Mouse (Mus musculus): ENCODE data around the gene Plekhn1. TPM values are rescaled to one million over a fixed set of nuclear protein-coding genes. Genes with fewer than 3 reads are reported as not detected.

Plekhn1 gene
- polyA plus RNA-seq, 1 experiment = 20.5 TPM

GRCm38 (mm10) chr4:156188162-156188810, 46.4 kb downstream of the Plekhn1 start:
- no peaks in the 10 kb centered on the region; the same call in 1 of the 2 replicates for H3K4me1 ChIP-seq (ENCODE audit: control insufficient read depth, insufficient read depth, low read length)
- no peak overlapping the region for H3K4me3 ChIP-seq (ENCODE audit: insufficient read depth, low read length)
- TF ChIP-seq CTCF (IDR thresholded peaks at IDR 0.05; ENCODE audit: borderline replicate concordance, insufficient read depth, low read length) = no peak
- H3K27ac ChIP-seq (ENCODE audit: insufficient read depth, low read length) = no peak overlapping the region

DNA sequence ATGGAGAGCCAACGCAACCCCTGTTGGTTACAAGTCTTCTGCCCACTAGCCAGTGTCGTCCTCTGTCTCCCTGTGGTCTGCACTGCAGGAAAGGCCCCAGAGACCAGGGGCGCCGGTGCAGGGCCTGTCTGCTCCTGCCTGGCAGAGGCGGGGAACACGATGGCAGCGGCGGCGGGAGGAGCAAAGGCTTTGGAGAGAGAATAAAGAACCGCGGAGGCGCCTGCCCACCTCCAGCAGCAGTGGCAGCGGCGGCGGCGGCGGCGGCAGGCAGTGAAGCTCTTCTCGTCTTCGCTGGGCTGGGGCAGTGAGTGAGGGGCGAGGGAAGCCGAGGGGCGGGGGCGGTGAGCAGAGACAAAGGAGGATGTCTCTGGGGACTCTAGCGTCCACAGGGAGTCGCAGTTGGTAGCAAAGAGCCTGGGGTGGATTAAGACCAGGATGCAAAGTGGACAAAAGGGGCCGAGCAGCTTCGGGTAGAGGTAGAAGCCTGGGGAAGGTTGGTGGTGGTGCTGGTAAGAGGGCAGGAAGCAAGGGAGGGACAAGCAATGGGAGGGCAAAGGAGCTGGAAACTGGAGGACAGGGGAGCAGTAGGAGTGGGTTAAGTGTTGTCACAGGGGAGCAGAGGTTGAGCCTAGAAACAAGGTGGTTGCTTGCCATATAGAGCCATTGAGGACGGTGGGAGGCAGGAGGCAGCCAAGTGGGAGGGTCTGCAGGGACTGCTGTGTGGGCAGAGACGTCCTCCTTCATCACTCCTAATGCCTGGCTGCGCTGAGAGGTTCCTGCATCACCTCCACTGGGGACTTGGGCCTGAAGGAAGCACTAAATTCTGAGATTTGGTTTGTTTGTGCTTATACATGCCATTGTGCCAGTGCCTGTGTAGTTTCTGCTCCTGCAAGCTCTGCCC, 48.5 kb downstream of the Plekhn1 start:
- Histone ChIP-seq H3K4me1 (ENCODE audit: control insufficient read depth, insufficient read depth, low read length) (no peaks in the 10 kb centered on the region; the same call in 1 of the 2 replicates), H3K4me3 (ENCODE audit: insufficient read depth, low read length) (no peak overlapping the region), H3K27ac (ENCODE audit: insufficient read depth, low read length) (no peak overlapping the region)
- TF ChIP-seq POLR2A (IDR thresholded peaks at IDR 0.05; ENCODE audit: low read depth, low read length) (no peak), CTCF (IDR thresholded peaks at IDR 0.05; ENCODE audit: borderline replicate concordance, insufficient read depth, low read length) (no peak)

GRCm38 (mm10) chr4:156185456-156185949, 49.2 kb downstream of the Plekhn1 start:
- no peak for TF ChIP-seq POLR2A (IDR thresholded peaks at IDR 0.05; ENCODE audit: low read depth, low read length)
- TF ChIP-seq CTCF (IDR thresholded peaks at IDR 0.05; ENCODE audit: borderline replicate concordance, insufficient read depth, low read length) = no peak
- no peak overlapping the region for H3K27ac ChIP-seq (ENCODE audit: insufficient read depth, low read length)
- H3K4me3 ChIP-seq (ENCODE audit: insufficient read depth, low read length) = no peak overlapping the region
- no peaks in the 10 kb centered on the region; the same call in 1 of the 2 replicates for H3K4me1 ChIP-seq (ENCODE audit: control insufficient read depth, insufficient read depth, low read length)

- TF ChIP-seq POLR2A (IDR thresholded peaks at IDR 0.05; ENCODE audit: low read depth, low read length) (no peak), CTCF (IDR thresholded peaks at IDR 0.05; ENCODE audit: borderline replicate concordance, insufficient read depth, low read length) (no peak)
- Histone ChIP-seq H3K4me3 (ENCODE audit: insufficient read depth, low read length) (no peak overlapping the region), H3K27ac (ENCODE audit: insufficient read depth, low read length) (no peak overlapping the region), H3K4me1 (ENCODE audit: control insufficient read depth, insufficient read depth, low read length) (no peaks in the 10 kb centered on the region; the same call in 1 of the 2 replicates)
These were observed 50.2 kb downstream of the Plekhn1 start for GRCm38 (mm10) chr4:156184291-156184954.

DNA sequence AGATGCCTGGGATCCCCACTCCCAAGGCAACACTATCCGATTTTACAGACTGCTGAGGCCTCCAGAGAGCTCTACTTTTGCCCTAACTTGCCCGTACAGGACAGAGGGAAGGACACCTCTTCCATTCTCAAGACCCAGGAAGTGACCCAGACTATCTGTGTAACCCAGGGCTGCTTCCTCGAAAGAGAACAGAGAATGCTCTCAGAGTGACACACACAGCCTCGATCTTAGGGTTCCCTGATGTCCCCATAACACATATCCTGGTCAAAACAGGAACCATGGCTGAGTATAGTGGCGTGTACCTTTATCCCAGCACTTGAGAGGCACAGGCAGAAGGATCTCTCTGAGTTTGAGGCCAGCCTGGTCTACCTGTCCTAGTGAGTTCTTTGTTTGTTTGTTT, 50.9 kb downstream of the Plekhn1 start:
- no peaks in the 10 kb centered on the region for H3K4me1 ChIP-seq (ENCODE audit: control insufficient read depth, insufficient read depth, low read length)

GRCm38 (mm10) chr4:156177630-156178029, 57.0 kb downstream of the Plekhn1 start:
- TF ChIP-seq CTCF (IDR thresholded peaks at IDR 0.05; ENCODE audit: borderline replicate concordance, insufficient read depth, low read length) (no peak), POLR2A (IDR thresholded peaks at IDR 0.05; ENCODE audit: low read depth, low read length) (no peak)
- H3K4me1 ChIP-seq (ENCODE audit: control insufficient read depth, insufficient read depth, low read length) = no peaks in the 10 kb centered on the region
- H3K4me3 ChIP-seq (ENCODE audit: insufficient read depth, low read length) = no peak overlapping the region
- H3K27ac ChIP-seq (ENCODE audit: insufficient read depth, low read length) = no peak overlapping the region

More for the DNA sequence above, 50.9 kb downstream of the Plekhn1 start:
- no peak for TF ChIP-seq CTCF (IDR thresholded peaks at IDR 0.05; ENCODE audit: borderline replicate concordance, insufficient read depth, low read length)
- TF ChIP-seq POLR2A (IDR thresholded peaks at IDR 0.05; ENCODE audit: low read depth, low read length) = no peak
- Histone ChIP-seq H3K4me3 (ENCODE audit: insufficient read depth, low read length) (no peak overlapping the region), H3K27ac (ENCODE audit: insufficient read depth, low read length) (no peak overlapping the region)

- TF ChIP-seq CTCF (IDR thresholded peaks at IDR 0.05; ENCODE audit: borderline replicate concordance, insufficient read depth, low read length) (no peak), POLR2A (IDR thresholded peaks at IDR 0.05; ENCODE audit: low read depth, low read length) (no peak)
- Histone ChIP-seq H3K4me3 (ENCODE audit: insufficient read depth, low read length) (no peak overlapping the region), H3K4me1 (ENCODE audit: control insufficient read depth, insufficient read depth, low read length) (no peaks in the 10 kb centered on the region), H3K27ac (ENCODE audit: insufficient read depth, low read length) (no peak overlapping the region)
These were observed 62.8 kb downstream of the Plekhn1 start for GRCm38 (mm10) chr4:156171828-156172227.

Other genes with a start within 250 kb of the Plekhn1 start
- 5.3 and 5.4 TPM in 2 replicates for gene B3galt6, start 242.2 kb downstream of the Plekhn1 start, polyA plus RNA-seq (2011; ENCODE audit: insufficient read length, low read depth, missing spikeins)
- 172 and 187 TPM in 2 replicates for gene Sdf4, start 242.0 kb downstream of the Plekhn1 start, polyA plus RNA-seq (2011; ENCODE audit: insufficient read length, low read depth, missing spikeins)
- 1.8 and 2.8 TPM in 2 replicates for gene Tnfrsf4, start 221.0 kb downstream of the Plekhn1 start, polyA plus RNA-seq (2011; ENCODE audit: insufficient read length, low read depth, missing spikeins)
- gene Tnfrsf18, start 208.7 kb downstream of the Plekhn1 start, polyA plus RNA-seq (2011; ENCODE audit: insufficient read length, low read depth, missing spikeins) = 1.4 TPM in 1 of 2 replicates, not detected in the other
- not detected in 2 replicates for gene Ttll10, start 175.4 kb downstream of the Plekhn1 start, polyA plus RNA-seq (2011; ENCODE audit: insufficient read length, low read depth, missing spikeins)
- 15.0 and 22.1 TPM in 2 replicates for gene 9430015G10Rik, start 124.9 kb downstream of the Plekhn1 start, polyA plus RNA-seq (2011; ENCODE audit: insufficient read length, low read depth, missing spikeins)
- not detected in 2 replicates for gene Rnf223, start 104.3 kb downstream of the Plekhn1 start, polyA plus RNA-seq (2011; ENCODE audit: insufficient read length, low read depth, missing spikeins)
- 102 and 110 TPM in 2 replicates for gene Agrn, start 37.4 kb downstream of the Plekhn1 start, polyA plus RNA-seq (2011; ENCODE audit: insufficient read length, low read depth, missing spikeins)
- gene Isg15, start 34.0 kb downstream of the Plekhn1 start, polyA plus RNA-seq (2011; ENCODE audit: insufficient read length, low read depth, missing spikeins) = 71.0 and 85.7 TPM in 2 replicates
- 2.9 and 3.6 TPM in 2 replicates for gene AW011738, start 31.6 kb downstream of the Plekhn1 start, polyA plus RNA-seq (2011; ENCODE audit: insufficient read length, low read depth, missing spikeins)
- gene Perm1, start 19.0 kb downstream of the Plekhn1 start, polyA plus RNA-seq (2011; ENCODE audit: insufficient read length, low read depth, missing spikeins) = 0.12 TPM in 1 of 2 replicates, not detected in the other
- 64.6 and 66.1 TPM in 2 replicates for gene Noc2l, start 1.2 kb upstream of the Plekhn1 start, polyA plus RNA-seq (2011; ENCODE audit: insufficient read length, low read depth, missing spikeins)
- gene Samd11, start 20.8 kb upstream of the Plekhn1 start, polyA plus RNA-seq (2011; ENCODE audit: insufficient read length, low read depth, missing spikeins) = not detected in 2 replicates
- gene Vmn2r-ps159, start 96.2 kb upstream of the Plekhn1 start, polyA plus RNA-seq (2011; ENCODE audit: insufficient read length, low read depth, missing spikeins) = not detected in 2 replicates

Measured in embryonic fibroblast, embryonic 13.5 days (primary cell).